Mouse (Mus musculus) adipocyte (in vitro differentiated cells): ENCODE data around the gene Adi1.

Source experiments
- DNase-seq: peaks from one replicate; pipeline ENCODE4 v3.0.0-alpha.2; 2016; ENCODE audit warnings: low spot score

The Adi1 gene

DNA sequence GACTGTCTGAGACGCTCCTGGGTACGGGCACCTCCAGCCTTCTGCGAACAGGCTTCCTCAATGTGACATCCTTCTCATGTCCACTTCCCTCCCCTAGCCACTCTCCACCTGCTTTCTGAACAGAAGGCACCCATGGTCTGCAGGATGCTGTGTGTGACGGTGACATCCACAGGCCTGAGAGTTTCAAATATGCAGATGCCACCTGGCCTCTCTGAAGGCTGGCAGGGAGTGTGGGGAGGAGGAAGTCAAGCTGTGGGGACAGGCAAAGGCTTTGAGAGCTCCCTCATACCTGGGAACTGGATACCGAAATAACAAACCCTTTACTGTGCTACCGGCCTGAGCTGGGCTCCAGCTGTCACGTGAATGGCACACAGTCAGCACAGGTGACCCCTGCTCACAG, 19.7 kb downstream of the Adi1 start:
- no peak for DNase-seq

DNA sequence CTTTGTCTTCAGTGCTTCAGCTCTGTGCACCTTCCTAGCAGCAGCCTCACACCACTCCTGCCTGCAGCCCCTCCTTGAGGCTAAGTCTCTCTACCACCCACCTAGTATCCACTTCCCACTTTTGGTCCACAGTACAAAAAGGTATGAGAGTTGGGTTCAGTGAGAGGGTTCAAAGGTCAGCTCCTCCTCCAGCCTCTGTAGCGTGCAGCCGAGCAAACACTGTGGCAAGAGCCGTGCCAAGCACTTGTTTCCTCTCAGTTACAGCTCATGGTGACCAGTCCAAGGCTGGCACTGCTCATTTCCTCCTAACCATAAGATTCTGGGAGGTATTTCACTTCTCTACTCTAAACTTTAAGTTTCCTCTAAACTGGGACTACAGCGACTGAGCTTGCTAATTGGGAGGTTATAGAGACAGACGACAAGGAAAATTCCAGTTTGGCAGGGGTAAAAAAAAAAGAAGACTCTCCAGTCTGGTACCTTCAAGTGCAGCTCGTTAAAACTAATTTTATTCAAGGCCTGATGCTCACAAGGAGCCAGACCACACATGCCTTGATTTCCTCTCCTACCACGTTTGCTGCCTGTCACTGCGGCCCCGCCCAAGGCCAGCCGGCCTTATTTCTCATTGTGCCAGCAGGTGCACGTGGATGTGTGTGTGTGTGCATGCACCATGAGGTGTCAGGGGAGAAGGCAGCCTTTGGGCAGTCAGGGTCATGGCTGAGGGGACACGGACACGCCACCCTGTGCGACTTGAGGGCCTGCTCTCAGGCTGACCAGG, 23.0 kb downstream of the Adi1 start:
- DNase-seq, result no peak

DNA sequence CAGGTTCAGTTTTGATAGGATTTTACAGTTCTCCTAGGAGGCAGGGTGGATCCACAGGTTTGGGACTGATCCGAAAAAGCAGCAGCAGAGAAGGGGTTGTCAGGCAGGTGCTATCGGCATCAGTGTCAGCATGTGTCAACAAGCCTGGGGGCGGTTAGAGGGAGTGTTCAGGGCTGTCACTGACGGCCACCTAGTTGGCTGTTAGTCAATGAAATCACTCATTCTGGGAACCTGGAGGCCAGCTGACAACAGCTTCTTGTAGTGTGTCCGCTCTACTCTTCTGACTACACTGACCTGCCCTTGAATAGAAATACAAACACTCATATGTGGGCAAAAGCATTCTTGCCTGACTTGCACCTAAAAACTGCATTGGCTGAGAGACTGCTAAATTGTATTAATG, 24.1 kb downstream of the Adi1 start:
- DNase-seq, result no peak

DNA sequence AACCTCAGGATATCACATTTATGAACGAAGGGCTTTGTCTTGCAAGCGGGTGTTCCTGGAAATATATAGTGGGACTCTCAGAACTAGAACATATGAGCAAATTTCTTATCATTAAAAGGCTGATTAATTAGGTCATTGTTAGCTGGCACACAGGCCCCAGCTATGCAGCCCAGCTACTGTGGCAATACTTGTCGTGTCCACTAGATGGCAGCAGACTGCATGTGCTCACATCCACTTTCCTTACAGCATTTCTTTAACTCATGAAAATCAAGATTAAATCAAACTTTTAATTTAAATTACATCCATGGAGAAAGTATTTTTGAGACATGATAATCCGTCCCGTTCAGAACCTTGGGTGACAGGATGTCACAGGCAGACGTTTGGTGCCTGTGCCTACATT, 24.6 kb downstream of the Adi1 start:
- peak; percentile 80 for DNase-seq

DNA sequence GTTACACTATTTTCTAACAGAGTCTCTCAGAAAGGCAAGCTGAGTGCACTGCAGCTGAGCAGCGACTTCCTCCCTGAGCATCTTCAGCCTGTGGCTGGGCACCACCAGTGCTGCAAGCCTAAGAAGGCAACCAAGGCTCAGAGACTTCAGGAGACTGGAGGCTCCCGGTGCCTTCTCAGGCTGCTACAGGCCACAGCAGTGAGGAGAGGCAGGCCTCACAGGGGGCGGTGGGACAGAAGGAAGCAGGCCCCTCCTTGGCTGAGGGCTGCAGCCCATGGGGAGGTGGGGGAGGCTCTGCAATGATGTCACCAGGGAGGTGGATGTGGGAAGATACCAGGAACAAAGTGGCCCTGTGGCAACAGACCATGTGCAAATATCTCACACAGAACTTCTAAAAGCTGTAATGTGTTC, 25.1 kb downstream of the Adi1 start:
- no peak for DNase-seq

DNA sequence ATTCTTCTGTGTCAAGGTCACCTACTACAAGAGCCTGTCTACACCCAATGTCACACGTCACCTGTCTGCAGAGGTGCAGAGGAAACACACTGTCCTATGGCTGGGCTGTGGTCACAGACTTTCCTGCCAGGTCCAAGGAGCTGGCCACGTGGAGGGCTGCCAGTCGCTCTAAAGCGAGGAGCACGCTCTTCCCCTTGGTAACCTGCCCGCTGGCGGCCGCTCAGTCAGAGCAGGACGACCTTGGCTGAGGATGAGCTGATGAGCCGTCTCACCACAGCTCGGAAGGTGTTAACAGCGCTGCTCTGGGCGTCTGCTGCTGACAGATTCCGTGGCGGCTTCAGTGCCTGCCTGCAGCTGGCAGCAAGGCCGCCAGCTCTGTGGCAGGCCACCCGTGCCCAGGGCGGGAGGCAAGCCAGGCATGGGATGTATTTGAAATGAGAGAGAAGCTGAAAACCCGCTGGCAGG, 25.6 kb downstream of the Adi1 start:
- no peak for DNase-seq

DNA sequence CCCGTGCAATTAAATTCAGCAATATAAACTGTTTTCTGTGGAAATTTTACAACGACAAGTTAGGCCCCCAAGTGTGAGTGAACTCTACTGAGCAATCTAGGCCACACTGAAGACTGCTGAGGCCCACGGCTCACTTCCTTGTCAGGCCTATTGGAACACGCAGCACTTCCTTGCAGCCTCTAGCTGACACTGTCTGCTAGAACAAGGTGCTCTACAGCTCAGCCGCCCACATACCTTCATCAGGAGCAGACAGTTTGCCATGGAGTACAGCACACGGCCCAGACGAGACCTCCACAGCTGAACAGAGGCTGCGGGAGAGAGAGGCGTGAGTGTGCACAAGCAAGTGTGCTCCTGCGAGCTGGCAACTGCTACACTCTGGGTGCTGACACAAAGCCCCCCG, 26.3 kb downstream of the Adi1 start:
- no peak for DNase-seq

DNA sequence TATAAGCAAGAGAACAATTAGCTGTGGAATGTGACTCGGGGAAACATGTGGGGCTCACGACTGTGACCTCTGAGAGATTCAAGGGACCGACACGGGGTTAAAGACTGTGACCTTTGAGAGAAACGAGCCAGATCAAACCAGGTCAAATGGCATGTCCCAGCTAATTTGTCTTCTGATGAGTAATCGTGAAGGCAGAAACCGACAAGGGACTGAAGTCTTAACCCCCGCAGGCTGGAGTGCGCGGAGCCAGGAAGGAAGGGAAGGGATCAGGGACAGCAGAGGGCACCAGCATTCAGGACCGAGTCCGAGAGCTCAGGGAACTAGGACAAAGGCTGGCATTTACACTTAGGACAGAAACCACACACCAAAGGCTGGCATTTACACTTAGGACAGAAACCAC, 29.4 kb downstream of the Adi1 start:
- DNase-seq, result peak; percentile 63

DNA sequence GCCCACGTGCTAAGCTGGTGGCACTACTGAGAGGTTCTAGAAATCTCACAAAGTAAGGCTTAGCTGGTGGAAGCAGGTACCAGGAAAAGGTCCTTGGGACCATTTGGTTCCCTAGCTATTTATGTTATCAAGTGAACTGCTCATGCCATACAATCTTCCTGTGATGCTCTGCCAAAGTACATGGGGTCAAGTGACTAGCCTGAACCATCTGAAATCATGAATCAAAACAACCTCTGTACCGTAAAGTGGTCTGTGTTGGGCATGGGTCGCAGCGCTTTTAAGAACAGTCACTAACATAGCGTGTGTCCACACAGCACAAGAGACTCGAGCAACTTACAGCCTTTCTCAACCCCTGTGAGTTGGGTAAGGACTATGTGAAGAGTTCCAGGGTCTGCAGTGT, 30.2 kb downstream of the Adi1 start:
- no peak for DNase-seq

DNA sequence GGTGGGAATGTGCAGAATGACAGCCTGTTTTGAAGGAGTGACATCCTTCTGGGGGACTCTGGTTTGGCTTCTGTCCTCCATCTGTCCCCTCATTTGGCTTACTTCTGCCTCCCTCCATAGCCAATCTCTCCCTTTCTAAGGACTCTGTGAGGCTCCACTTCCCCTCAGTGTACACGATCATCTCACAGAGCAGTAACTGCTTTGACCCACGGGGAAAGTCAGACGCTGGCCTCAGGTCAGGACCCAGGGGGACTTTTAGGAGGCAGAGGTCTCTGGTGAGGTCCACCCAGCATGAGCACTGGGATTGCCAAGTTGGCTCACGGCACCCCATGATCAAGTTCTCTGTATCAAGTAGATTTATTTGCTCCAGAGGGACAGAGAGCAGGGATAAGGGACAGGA, 33.1 kb downstream of the Adi1 start:
- DNase-seq, result no peak

DNA sequence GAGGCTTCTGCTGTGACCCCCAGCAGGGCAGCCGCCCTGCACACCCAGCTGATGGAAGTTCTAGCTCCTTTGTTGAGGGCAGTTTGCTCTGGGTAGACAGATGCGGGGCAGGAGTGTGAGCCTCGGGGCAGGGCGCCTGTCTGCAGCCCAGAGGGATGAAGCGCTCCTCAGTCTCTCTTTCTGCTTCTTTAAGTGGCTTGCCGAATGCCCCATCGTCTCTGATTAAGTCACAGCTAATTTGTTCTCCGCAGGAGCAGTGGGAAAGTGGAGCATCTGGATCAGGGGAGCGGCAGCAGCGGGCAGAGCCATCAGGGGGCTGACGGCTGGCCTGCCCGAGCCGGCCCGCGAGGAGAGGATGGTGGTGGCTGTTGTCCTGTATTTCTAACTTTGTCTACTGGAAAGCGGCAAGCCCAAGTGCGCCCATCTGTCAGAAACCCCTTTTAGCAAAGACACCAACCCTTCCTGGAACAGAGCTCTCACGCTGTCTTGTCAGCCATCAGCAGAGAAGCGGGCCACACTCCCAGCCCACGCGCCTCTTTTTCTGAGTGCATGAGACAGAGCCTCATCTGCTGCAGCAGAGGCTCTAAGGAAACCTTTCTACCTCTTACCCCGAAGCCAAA, 35.6 kb downstream of the Adi1 start:
- DNase-seq, result no peak

DNA sequence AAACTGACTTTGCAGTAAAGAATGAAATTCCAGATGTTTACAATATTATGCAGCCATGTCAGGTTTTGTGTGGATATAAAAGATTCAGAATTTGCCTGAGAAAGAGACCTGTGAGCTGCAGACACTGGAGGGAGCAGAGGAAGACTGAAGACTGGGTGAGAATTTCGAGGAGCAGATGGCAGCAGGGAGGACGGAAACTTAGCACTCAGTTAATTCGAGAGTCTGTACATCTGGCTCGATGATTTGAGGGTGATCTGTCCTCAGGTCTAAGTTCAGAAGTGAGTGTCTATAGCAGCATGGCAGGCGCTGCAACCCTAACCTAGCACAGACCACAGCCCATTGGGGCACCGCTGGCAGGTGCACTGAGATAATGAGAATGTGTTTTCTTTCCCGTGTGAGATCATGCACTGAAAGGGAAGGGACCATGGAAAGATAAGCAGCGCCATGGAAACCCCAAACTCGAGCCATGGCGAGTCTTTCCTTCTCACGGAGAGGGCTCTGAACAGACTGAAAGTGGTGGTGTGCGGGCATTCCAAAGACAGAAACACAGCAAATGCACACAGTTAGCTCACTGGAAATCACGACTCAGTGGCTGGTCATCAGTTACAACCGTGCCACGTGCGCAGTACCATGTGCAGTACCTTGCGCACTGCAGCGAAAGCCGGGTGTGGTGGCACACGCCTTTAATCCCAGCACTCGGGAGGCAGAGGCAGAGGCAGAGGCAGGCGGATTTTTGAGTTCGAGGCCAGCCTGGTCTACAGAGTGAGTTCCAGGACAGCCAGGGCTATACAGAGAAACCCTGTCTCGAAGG, 40.0 kb downstream of the Adi1 start:
- no peak for DNase-seq

DNA sequence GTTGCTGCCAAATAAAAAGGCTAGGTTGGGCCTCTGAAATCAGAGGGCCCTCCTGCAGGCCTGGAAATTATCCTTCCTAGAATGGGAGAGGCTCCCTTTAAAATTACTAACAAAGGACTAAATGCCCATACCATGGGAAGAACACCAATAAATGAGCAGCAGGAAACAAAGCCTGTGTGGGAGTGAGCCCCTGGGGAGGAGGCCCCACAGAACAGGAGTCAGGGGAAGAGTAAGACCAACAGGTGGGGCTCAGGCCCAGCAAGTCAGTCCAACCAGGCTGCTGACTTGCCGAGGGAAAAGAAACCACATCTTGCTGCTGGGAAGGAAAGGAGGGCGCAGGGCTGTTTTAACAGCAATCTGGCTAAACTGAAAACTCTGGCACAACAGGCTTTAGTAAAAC, 42.0 kb downstream of the Adi1 start:
- no peak for DNase-seq

DNA sequence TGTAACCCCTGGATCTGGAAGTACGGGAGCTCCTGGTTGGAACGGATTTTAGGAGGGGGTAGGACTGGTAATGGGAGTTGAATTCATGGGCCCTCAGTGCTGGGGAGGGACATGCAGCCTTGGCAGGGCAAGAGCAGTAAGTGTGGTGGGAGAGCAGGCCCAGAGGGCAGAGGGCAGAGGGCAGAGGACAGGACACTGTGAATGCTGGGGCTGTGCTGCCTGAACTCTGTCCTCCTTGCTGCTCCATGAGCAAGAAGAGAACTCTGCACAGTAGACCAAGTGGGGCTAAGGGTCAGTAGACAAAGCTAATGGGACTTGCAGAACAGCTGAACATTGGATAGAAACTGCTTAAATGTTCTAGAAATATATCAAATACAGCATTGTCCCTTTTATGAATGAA, 43.1 kb downstream of the Adi1 start:
- peak; percentile 40 for DNase-seq

DNA sequence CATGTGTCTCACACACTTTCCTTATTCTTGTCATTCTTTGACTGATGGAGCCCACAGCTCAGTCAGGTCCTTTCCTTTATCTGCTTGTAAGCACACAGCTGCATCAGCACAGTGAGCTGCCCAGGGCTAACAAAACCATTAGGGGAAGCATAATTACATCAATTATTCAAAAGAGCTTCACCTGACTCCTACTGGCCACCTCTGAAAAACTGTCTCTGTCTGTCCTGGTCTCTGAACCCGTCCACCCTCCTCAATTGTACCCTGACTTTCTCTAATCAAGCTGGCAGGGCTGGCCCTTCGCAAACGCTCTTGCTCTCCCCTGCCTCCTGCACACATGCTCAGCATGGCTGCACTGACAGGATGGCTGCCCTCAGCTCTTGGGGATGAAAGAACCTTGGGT, 49.3 kb downstream of the Adi1 start:
- DNase-seq, result no peak

DNA sequence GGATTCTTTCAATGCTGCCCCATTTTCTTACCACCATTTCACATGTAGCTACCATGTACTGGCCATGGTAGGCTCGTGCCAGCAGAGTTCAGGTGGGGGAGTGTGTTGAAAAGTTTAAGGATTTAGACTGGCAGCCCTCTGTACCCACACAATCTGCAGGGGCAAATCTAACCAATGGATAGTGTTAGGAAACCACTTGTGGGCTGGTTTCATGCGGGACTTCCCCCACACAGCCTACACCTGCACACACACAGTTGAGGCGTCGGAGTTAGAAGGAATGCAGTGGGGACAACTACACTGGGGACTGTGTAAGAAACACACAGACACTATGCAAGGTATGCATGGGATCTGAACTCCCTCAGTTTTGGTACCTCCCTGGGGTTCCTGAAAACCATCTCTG, 51.2 kb downstream of the Adi1 start:
- no peak for DNase-seq

DNA sequence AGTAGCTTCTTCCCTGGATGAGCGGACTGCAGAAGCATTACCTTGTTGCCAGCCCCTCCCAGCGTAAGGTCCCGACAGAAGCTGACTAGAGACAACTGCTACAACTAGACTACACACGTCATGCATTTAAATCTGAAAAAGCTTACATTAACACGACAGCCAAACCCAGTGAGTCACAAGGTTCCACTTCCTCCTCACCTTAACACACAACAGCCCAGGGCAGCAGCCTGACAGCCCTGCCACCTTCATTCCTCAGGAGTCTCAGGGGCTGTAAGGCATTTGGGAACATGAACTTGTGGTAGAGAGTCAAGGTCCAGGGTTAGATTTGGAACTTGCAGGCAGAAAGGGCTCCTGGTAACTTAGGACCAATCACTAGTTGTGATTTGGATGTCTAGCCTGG, 52.0 kb downstream of the Adi1 start:
- DNase-seq, result no peak
